Mouse (Mus musculus): ENCODE results near the gene Phxr2. TPM values are rescaled to one million over a fixed set of nuclear protein-coding genes. Genes with fewer than 3 reads are reported as not detected.
A peak's percentile ranks its signal among the peaks of the same experiment; 100 is the strongest.

Phxr2 gene
- polyA plus RNA-seq, 1 experiment from 2014 or later, result not detected

DNA sequence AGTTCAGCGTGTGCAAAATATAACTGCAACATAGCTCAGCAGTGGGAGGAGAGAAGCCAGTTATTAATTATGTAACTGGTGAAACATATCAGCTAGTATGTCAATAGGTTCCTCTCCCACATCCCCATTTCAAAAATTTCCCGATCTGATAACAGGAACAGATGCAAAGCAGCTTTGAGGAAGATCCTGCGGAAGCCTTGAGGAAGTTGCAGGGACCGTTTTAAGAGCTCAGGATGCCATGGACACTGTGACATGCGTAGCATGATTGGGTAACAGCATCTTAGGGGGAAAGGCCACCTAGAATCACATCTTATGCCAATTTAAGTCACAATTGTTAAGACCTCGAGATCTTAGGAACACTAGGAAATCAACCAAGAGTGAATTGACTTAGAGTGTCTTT, 36.2 kb downstream of the Phxr2 start:
- ATAC-seq, result no peak
- H3K27ac ChIP-seq (ENCODE audit: low read depth, low read length), result no peak overlapping the region
- H3K36me3 ChIP-seq (ENCODE audit: control insufficient read depth, insufficient read depth), result no peaks in the 10 kb centered on the region
- no peak overlapping the region for H3K4me2 ChIP-seq (replicated peaks; ENCODE audit: low read depth)
- no peaks in the 10 kb centered on the region for H3K9me3 ChIP-seq (ENCODE audit: control insufficient read depth)
- no peaks in the 10 kb centered on the region for H3K4me1 ChIP-seq (replicated peaks; ENCODE audit: control insufficient read depth, insufficient read depth, low read length)
- WGBS, result 82% methylated on average over 6 of the region's 6 CpGs
- TF ChIP-seq CTCF (IDR thresholded peaks at IDR 0.05; ENCODE audit: low read depth), result no peak
- H3K9ac ChIP-seq (ENCODE audit: low read depth, low read length), result no peak overlapping the region
- no peaks in the 10 kb centered on the region for H3K27me3 ChIP-seq (replicated peaks; ENCODE audit: control insufficient read depth, insufficient read depth, low read length)
- H3K4me3 ChIP-seq (ENCODE audit: low read depth, low read length), result no peak overlapping the region

DNA sequence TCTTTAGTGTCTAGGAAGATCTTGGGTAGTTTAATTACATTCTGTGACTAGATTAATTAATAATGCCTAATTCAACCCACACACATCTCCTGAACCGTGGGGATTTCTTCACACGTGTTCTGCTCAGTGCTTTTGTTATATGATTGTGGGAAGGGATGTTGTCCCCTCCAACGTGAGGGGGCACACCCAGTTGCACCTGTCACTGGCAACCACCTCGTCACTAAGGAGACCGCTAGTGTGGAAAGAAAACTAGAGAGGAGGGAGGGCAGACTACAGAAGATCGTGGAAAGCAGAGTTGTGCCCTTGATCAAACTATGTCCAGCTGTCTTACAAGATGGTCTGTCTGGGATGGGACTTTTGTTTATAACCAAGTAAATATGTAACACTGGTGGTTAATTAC, 40.1 kb downstream of the Phxr2 start:
- no peak for ATAC-seq
- H3K36me3 ChIP-seq (ENCODE audit: control insufficient read depth, insufficient read depth), result no peaks in the 10 kb centered on the region
- H3K27me3 ChIP-seq (replicated peaks; ENCODE audit: control insufficient read depth, insufficient read depth, low read length), result no peaks in the 10 kb centered on the region
- no peak overlapping the region for H3K9ac ChIP-seq (ENCODE audit: low read depth, low read length)
- H3K4me1 ChIP-seq (replicated peaks; ENCODE audit: control insufficient read depth, insufficient read depth, low read length), result no peaks in the 10 kb centered on the region
- H3K4me2 ChIP-seq (replicated peaks; ENCODE audit: low read depth), result no peak overlapping the region
- H3K27ac ChIP-seq (ENCODE audit: low read depth, low read length), result no peak overlapping the region
- TF ChIP-seq CTCF (IDR thresholded peaks at IDR 0.05; ENCODE audit: low read depth), result no peak
- no peaks in the 10 kb centered on the region for H3K9me3 ChIP-seq (ENCODE audit: control insufficient read depth)
- H3K4me3 ChIP-seq (ENCODE audit: low read depth, low read length), result no peak overlapping the region
- 67% methylated on average over 6 of the region's 6 CpGs for WGBS

DNA sequence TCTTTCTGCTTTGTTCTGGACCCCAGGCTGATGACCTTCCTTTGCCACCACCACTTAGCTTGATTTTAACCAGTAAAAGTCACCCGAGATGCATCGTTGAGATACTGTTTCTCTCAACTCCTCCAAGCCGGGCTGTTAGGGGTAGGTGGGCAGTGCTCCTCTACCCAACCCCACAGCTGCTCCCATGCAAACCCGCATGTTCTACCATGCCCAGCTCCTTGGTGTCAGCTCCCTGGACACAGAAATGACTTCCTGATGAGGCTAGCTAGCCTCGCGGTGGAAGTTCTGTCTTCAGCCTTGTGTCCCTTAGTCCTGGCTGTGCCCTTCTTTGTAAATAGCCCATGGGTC, 40.9 kb downstream of the Phxr2 start:
- no peak for TF ChIP-seq CTCF (IDR thresholded peaks at IDR 0.05; ENCODE audit: low read depth)
- 59% methylated on average over 6 of the region's 6 CpGs for WGBS
- Histone ChIP-seq H3K4me1 (replicated peaks; ENCODE audit: control insufficient read depth, insufficient read depth, low read length) (no peaks in the 10 kb centered on the region), H3K4me2 (replicated peaks; ENCODE audit: low read depth) (no peak overlapping the region), H3K4me3 (ENCODE audit: low read depth, low read length) (no peak overlapping the region), H3K9ac (ENCODE audit: low read depth, low read length) (no peak overlapping the region), H3K9me3 (ENCODE audit: control insufficient read depth) (no peaks in the 10 kb centered on the region), H3K27me3 (replicated peaks; ENCODE audit: control insufficient read depth, insufficient read depth, low read length) (no peaks in the 10 kb centered on the region), H3K36me3 (ENCODE audit: control insufficient read depth, insufficient read depth) (no peaks in the 10 kb centered on the region), H3K27ac (ENCODE audit: low read depth, low read length) (no peak overlapping the region)
- no peak for ATAC-seq

DNA sequence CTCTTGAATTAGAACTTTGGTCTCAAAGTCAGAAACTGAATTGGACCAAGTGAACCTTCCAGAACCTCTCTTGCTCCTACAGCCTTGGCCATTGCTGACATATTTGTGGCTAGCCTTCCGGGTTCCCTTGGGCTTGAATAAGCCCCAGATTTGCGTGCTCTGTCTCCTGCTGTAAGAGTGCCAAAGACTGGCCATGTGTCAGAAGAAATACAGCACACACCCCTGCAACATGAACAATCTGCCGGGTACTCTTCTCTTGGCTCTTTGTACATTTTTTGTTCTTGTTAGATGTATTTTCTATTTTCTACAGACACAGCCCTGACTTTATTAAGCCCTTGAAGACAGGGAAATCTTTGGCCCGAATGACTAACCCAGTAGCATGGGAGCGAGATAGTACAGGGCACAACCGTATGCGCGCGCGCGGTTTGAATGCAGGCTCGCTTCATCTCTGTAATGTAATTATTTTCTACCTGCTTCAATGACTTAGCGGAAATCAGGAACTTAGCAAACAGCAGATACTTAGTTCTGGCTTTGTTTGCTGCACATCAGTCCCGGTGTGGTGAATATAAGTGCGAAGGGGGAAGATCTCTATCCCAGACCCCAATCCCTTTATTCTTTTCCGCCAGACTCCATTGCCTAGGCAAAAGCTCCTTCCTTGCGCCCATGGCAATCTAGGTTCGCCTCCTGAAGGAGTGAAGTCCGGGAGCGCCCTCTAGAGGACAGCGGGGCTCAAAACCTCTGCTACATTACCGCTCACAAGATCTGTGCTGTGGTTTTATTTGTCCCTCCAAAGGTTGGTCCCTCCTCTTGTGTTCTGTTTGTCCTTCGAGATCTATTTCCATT, 41.5 kb downstream of the Phxr2 start:
- peak; percentile 97 for TF ChIP-seq CTCF (IDR thresholded peaks at IDR 0.05; ENCODE audit: low read depth)
- H3K27me3 ChIP-seq (replicated peaks; ENCODE audit: control insufficient read depth, insufficient read depth, low read length), result no peaks in the 10 kb centered on the region
- H3K4me2 ChIP-seq (replicated peaks; ENCODE audit: low read depth), result no peak overlapping the region
- no peak overlapping the region for H3K9ac ChIP-seq (ENCODE audit: low read depth, low read length)
- WGBS, result 47% methylated on average over 23 of the region's 23 CpGs
- no peaks in the 10 kb centered on the region for H3K36me3 ChIP-seq (ENCODE audit: control insufficient read depth, insufficient read depth)
- H3K4me1 ChIP-seq (replicated peaks; ENCODE audit: control insufficient read depth, insufficient read depth, low read length), result no peaks in the 10 kb centered on the region
- H3K27ac ChIP-seq (ENCODE audit: low read depth, low read length), result no peak overlapping the region
- H3K4me3 ChIP-seq (ENCODE audit: low read depth, low read length), result no peak overlapping the region
- ATAC-seq, result peak; percentile 49; the same call in 1 of the 2 replicates
- H3K9me3 ChIP-seq (ENCODE audit: control insufficient read depth), result no peaks in the 10 kb centered on the region

DNA sequence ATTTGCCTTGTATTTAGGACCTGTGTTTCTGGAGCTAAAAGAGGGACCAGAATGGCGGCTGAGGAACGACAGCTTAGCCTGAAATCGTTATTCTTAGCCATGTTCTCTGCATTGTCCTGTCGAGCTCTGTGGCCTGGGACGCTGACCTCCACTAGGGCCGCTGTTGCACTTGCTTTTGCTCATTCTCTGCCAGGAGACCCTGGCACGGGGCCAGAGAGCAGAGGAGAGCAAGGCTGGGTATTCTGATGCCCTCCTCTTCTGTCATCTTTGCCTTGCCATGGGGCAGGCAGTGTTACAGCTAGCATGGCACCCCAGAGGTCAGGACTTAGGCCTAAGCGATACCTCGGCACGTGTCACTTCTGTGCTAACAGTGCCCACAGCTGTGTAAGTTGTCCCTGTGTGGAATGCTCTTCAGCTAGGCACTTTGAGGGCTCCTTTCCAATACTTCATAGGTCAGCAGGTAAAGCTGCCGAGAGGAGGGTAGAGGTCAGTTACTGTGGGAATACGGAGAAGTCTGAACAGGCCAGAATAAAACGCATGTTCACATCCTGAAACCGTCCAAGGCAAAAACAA, 42.6 kb downstream of the Phxr2 start:
- H3K27ac ChIP-seq (ENCODE audit: low read depth, low read length), result no peak overlapping the region
- H3K9me3 ChIP-seq (ENCODE audit: control insufficient read depth), result no peaks in the 10 kb centered on the region
- no peaks in the 10 kb centered on the region for H3K4me1 ChIP-seq (replicated peaks; ENCODE audit: control insufficient read depth, insufficient read depth, low read length)
- TF ChIP-seq CTCF (IDR thresholded peaks at IDR 0.05; ENCODE audit: low read depth), result no peak
- ATAC-seq, result no peak
- WGBS, result 86% methylated on average over 14 of the region's 14 CpGs
- no peaks in the 10 kb centered on the region for H3K27me3 ChIP-seq (replicated peaks; ENCODE audit: control insufficient read depth, insufficient read depth, low read length)
- no peaks in the 10 kb centered on the region for H3K36me3 ChIP-seq (ENCODE audit: control insufficient read depth, insufficient read depth)
- no peak overlapping the region for H3K4me2 ChIP-seq (replicated peaks; ENCODE audit: low read depth)
- no peak overlapping the region for H3K9ac ChIP-seq (ENCODE audit: low read depth, low read length)
- H3K4me3 ChIP-seq (ENCODE audit: low read depth, low read length), result no peak overlapping the region

DNA sequence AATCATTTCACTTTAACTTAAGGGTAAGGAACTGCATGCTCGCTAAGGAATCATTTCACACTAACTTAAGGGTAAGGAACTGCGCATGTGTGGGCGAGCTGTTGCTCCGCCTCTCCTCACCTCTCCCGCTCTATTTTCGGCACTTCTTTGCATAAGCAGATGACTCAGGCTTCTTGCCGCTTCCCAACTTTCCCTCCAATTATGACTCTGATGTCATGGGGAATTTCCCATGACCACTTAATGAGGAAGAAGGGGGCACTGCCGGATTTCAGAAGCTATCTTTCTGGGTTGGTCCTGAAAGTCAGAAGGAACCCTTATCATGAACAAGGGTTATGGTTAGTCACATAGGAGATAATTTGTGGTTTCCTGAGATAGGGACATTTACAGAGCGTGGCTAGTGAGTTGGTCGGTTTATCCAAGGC, 44.5 kb downstream of the Phxr2 start:
- TF ChIP-seq CTCF (IDR thresholded peaks at IDR 0.05; ENCODE audit: low read depth), result no peak
- Histone ChIP-seq H3K36me3 (ENCODE audit: control insufficient read depth, insufficient read depth) (no peaks in the 10 kb centered on the region), H3K4me1 (replicated peaks; ENCODE audit: control insufficient read depth, insufficient read depth, low read length) (no peaks in the 10 kb centered on the region), H3K27me3 (replicated peaks; ENCODE audit: control insufficient read depth, insufficient read depth, low read length) (no peaks in the 10 kb centered on the region), H3K9ac (ENCODE audit: low read depth, low read length) (no peak overlapping the region), H3K4me2 (replicated peaks; ENCODE audit: low read depth) (no peak overlapping the region), H3K4me3 (ENCODE audit: low read depth, low read length) (no peak overlapping the region), H3K27ac (ENCODE audit: low read depth, low read length) (no peak overlapping the region), H3K9me3 (ENCODE audit: control insufficient read depth) (no peaks in the 10 kb centered on the region)
- no peak for ATAC-seq
- 73% methylated on average over 10 of the region's 10 CpGs for WGBS
